Mouse (Mus musculus) forebrain, embryonic 11.5 days (tissue): ENCODE results near the gene Traip. TPM values are rescaled to one million over a fixed set of nuclear protein-coding genes. Genes with fewer than 3 reads are reported as not detected.
A peak's percentile ranks its signal among the peaks of the same experiment; 100 is the strongest.

Experiments
- ATAC-seq: fragments of 200-750 bp; cut with Nextera tagmentation; replicated peaks from 2 replicates; pipeline ENCODE4 v1.8.0; 2017; ENCODE audit warnings: moderate TSS enrichment; ENCODE audit not compliant: low FRiP score
- DNase-seq: peaks from one replicate; pipeline ENCODE4 v3.0.0-alpha.2; 2017; ENCODE audit warnings: low spot score
- H3K27ac ChIP-seq: fragments of 300-500 bp; sonication (generic); 2 replicates; pipeline ENCODE4 v1.5.1; 2014; ENCODE audit warnings: low read depth, low read length
- H3K27me3 ChIP-seq: fragments of 300-500 bp; sonication (generic); 2 replicates; pipeline ENCODE4 v1.6.1; 2014; ENCODE audit warnings: mild to moderate bottlenecking, low read length, mixed read lengths; ENCODE audit not compliant: control insufficient read depth, insufficient read depth
- H3K36me3 ChIP-seq: fragments of 300-500 bp; sonication (generic); 2 replicates; pipeline ENCODE4 v1.6.1; 2014; ENCODE audit warnings: mild to moderate bottlenecking, low read length, moderate library complexity, mixed read lengths; ENCODE audit not compliant: control insufficient read depth, insufficient read depth
- H3K4me1 ChIP-seq: fragments of 300-500 bp; sonication (generic); replicated peaks from 2 replicates; pipeline ENCODE4 v1.6.1; 2014; ENCODE audit warnings: low read length, mixed read lengths; ENCODE audit not compliant: control insufficient read depth, insufficient read depth
- H3K4me2 ChIP-seq: fragments of 300-500 bp; sonication (generic); 2 replicates; pipeline ENCODE4 v1.6.1; 2014; ENCODE audit warnings: low read depth, mild to moderate bottlenecking, low read length, moderate library complexity, mixed read lengths; ENCODE audit not compliant: severe bottlenecking
- H3K4me3 ChIP-seq: fragments of 300-500 bp; sonication (generic); 2 replicates; pipeline ENCODE4 v1.5.1; 2014; ENCODE audit warnings: low read depth, low read length
- H3K9ac ChIP-seq: fragments of 300-500 bp; sonication (generic); 2 replicates; pipeline ENCODE4 v1.6.1; 2014; ENCODE audit warnings: low read length
- H3K9me3 ChIP-seq: fragments of 300-500 bp; sonication (generic); 2 replicates; pipeline ENCODE4 v1.6.1; 2016; ENCODE audit warnings: low read length, mixed read lengths; ENCODE audit not compliant: control insufficient read depth
- WGBS: fragments of 180-500 bp; shearing (Covaris S2); extraction: QIAGEN DNeasy Blood & Tissue Kit; methylation state at CpG from one replicate; pipeline ENCODE4 v1.1.7; 2014; 5-methylcytosine and 5-hydroxymethylcytosine counted together
- polyA plus RNA-seq: library from polyadenylated mRNA; unstranded; fragments of >200 nt; fragmentation: Nextera tagmentation; extraction: Ambion mirVana; gene quantifications from 2 replicates; pipeline ENCODE4 v1.2.1, GENCODE M21; 2014

Gene Traip
- polyA plus RNA-seq, 1 experiment from 2014 or later: 38.2 TPM

DNA sequence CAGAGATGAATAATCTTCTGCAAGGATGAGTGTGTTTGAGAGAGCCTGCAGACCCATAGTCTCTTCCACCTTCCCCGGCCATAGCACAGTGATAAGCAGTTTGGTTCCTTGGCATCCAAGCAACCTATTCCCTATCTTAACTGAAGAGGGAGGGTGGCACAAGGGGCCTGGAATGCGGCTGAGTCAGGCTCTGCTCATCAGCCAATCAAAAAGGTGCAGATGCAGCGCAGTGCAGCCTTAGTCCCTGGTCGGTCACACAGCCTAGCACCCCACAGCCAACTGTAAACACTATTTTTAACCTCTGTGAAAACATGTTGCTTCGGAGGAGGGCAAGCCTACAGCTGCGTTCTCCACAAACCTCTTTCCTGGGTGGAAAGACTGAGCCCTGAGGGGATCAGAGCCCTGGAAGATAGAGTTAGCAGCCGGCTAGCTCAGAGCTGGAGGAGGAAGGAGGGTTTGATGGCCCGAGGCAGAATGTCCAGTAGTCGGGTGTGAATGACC lies 23.0 kb upstream of the Traip start:
- H3K4me2 ChIP-seq: no peak overlapping the region
- no peak overlapping the region for H3K27ac ChIP-seq
- H3K9ac ChIP-seq: no peak overlapping the region
- 0 out of 2 replicates have a peak, but pooled peaks cover 2% of the 10 kb centered on the region for H3K4me1 ChIP-seq
- H3K4me3 ChIP-seq: no peak overlapping the region
- ATAC-seq: no peak
- DNase-seq: no peak
- no peaks in the 10 kb centered on the region for H3K27me3 ChIP-seq
- no peaks in the 10 kb centered on the region for H3K36me3 ChIP-seq
- H3K9me3 ChIP-seq: no peaks in the 10 kb centered on the region
- WGBS: 69% methylated on average over 9 of the region's 9 CpGs

DNA sequence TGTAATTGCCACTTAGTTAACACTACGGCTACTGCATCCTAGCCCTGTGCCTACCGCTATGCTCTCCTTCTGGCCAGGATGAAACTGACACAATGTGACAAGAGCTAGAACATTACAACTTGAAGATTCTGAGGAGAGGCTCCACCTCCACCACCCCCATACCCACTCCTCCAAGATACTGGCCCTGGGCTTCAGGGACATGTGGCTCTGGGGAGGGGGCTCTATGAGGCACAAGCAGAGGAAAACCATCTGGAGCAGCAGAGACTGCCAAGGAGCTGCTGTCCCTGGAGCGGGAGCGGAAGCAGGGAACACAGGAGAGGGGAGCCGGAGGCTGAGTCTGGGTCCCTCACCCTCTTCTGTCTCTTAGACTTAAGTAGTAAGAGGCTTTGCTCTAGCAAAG lies 22.2 kb upstream of the Traip start:
- no peak overlapping the region for H3K4me3 ChIP-seq
- no peak overlapping the region for H3K4me2 ChIP-seq
- 0 out of 2 replicates have a peak, but pooled peaks cover 2% of the 10 kb centered on the region for H3K4me1 ChIP-seq
- no peak overlapping the region for H3K27ac ChIP-seq
- no peak for DNase-seq
- no peak for ATAC-seq
- no peaks in the 10 kb centered on the region for H3K27me3 ChIP-seq
- no peaks in the 10 kb centered on the region for H3K36me3 ChIP-seq
- WGBS: 89% methylated on average over 5 of the region's 5 CpGs
- H3K9me3 ChIP-seq: no peaks in the 10 kb centered on the region
- no peak overlapping the region for H3K9ac ChIP-seq

- Histone ChIP-seq H3K4me2 (no peak within 1 kb of the TSS), H3K9ac (no peak within 1 kb of the TSS), H3K27ac (no peak within 1 kb of the TSS), H3K9me3 (no peaks in the 10 kb centered on the region), H3K4me1 (0 out of 2 replicates have a peak, but pooled peaks cover 2% of the 10 kb centered on the region), H3K4me3 (no peak within 1 kb of the TSS), H3K27me3 (no peaks in the 10 kb centered on the region), H3K36me3 (no peaks in the 10 kb centered on the region)
- ATAC-seq (no peak), DNase-seq (no peak)
- 84% methylated on average over 3 of the region's 3 CpGs for WGBS
These were observed 21.8 kb upstream of the Traip start, which contains the start of gene Actl11 for GRCm38 (mm10) chr9:107928169-107928568. Actl11 (plus strand) TSS chr9:107928469.

- WGBS: 73% methylated on average over 4 of the region's 4 CpGs
- no peak for ATAC-seq
- H3K9ac ChIP-seq: no peak overlapping the region
These were observed 17.7 kb upstream of the Traip start for GRCm38 (mm10) chr9:107932221-107932620.

DNA sequence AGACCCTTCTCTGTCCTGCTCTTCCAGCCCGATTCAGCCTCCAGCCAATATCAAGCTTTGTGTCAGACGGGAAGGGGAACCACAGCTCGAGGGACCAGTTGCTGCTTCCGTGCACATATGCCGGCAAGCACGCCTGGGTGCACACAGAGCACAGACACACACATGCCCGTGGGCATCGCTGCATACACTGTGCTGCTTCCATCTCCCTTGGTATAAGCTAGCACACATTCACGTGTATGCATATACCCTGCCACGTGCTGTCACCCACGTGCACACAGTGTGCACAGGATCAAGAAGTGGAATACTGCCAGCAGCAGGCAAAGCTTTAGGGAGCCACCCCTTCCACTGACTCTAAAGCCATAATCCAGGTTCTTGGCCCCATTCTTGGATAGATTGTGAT lies 15.8 kb upstream of the Traip start:
- Histone ChIP-seq H3K4me2 (no peak overlapping the region), H3K27ac (no peak overlapping the region), H3K4me3 (no peak overlapping the region), H3K27me3 (no peaks in the 10 kb centered on the region), H3K9me3 (no peaks in the 10 kb centered on the region), H3K9ac (no peak overlapping the region), H3K4me1 (peaks cover 13% of the 10 kb centered on the region; the same call in 1 of the 2 replicates), H3K36me3 (no peaks in the 10 kb centered on the region)
- WGBS: 87% methylated on average over 11 of the region's 11 CpGs
- DNase-seq: no peak
- no peak for ATAC-seq

More at GRCm38 (mm10) chr9:107932221-107932620, 17.7 kb upstream of the Traip start:
- Histone ChIP-seq H3K4me3 (no peak overlapping the region), H3K27ac (no peak overlapping the region), H3K4me1 (peaks cover 13% of the 10 kb centered on the region; the same call in 1 of the 2 replicates), H3K4me2 (no peak overlapping the region), H3K27me3 (no peaks in the 10 kb centered on the region), H3K9me3 (no peaks in the 10 kb centered on the region), H3K36me3 (no peaks in the 10 kb centered on the region)
- no peak for DNase-seq

- DNase-seq (no peak), ATAC-seq (no peak)
- Histone ChIP-seq H3K27me3 (no peaks in the 10 kb centered on the region), H3K4me1 (peaks cover 13% of the 10 kb centered on the region; the same call in 1 of the 2 replicates), H3K4me2 (peak within 1 kb of the TSS; percentile 98), H3K36me3 (no peaks in the 10 kb centered on the region), H3K9ac (peak within 1 kb of the TSS; percentile 67), H3K27ac (no peak within 1 kb of the TSS), H3K4me3 (peak within 1 kb of the TSS; percentile 52), H3K9me3 (no peaks in the 10 kb centered on the region)
- WGBS: 8% methylated on average over 3 of the region's 3 CpGs
These were observed 14.6 kb upstream of the Traip start, which contains the start of gene Camkv for GRCm38 (mm10) chr9:107935374-107935773. Camkv (plus strand) TSS chr9:107935674.

GRCm38 (mm10) chr9:107935790-107936214 lies 14.1 kb upstream of the Traip start:
- peak overlapping the region; percentile 52 for H3K4me3 ChIP-seq
- ATAC-seq (peak; percentile 66), DNase-seq (peak; percentile 72)
- no peaks in the 10 kb centered on the region for H3K36me3 ChIP-seq
- H3K4me2 ChIP-seq: peak overlapping the region; percentile 98
- H3K27me3 ChIP-seq: no peaks in the 10 kb centered on the region
- no peak overlapping the region for H3K27ac ChIP-seq
- WGBS: under 1% methylated on average over 34 of the region's 41 CpGs
- H3K9me3 ChIP-seq: no peaks in the 10 kb centered on the region
- H3K4me1 ChIP-seq: peaks cover 13% of the 10 kb centered on the region; the same call in 1 of the 2 replicates
- H3K9ac ChIP-seq: peak overlapping the region; percentile 67

DNA sequence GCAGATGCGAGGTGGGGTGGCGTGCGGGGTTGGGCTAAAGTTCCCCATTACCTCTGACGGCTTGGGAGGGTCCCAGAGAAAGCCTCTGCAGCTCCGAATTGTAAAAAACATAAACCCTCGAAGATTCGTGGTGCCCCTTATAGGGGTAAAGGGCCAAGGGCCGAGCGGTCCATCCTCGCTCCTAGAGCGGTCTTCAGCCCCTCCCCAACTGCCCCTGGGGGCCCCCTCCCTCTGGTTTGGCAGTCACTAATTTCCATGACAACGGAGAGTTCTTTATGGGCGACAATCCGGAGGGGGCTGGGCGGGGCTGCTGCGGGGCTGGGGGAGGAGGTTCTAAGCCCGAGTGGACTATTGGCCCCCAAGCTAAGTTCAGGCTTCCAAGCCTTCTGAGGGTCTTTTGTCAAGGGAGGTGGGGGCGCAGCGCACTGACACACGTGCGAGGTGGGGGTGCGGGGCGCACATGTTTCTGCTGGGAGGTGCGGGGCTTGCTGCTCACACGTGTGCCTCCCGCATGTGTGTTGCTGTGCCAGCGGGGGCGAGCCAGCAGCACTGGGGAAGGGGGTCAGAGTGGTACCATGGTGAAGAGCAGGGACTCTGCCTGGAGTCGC lies 13.6 kb upstream of the Traip start:
- H3K4me2 ChIP-seq: peak overlapping the region; percentile 98
- H3K36me3 ChIP-seq: no peaks in the 10 kb centered on the region
- H3K9ac ChIP-seq: peak overlapping the region; percentile 67
- no peak overlapping the region for H3K27ac ChIP-seq
- ATAC-seq: peak; percentile 80
- no peaks in the 10 kb centered on the region for H3K9me3 ChIP-seq
- peak; percentile 67 for DNase-seq
- under 1% methylated on average over 29 of the region's 29 CpGs for WGBS
- H3K27me3 ChIP-seq: no peaks in the 10 kb centered on the region
- H3K4me3 ChIP-seq: peak overlapping the region; percentile 52
- peaks cover 13% of the 10 kb centered on the region; the same call in 1 of the 2 replicates for H3K4me1 ChIP-seq
